Mouse (Mus musculus) spleen, postnatal 14 days (tissue): ENCODE data around the gene Olfml2a.

Experiments used
- DNase-seq, 2 experiments: peaks; one replicate each; pipeline ENCODE4 v3.0.0; 2021 to 2022; ENCODE audit warnings: low spot score in 2 of 2

The Olfml2a gene

DNA sequence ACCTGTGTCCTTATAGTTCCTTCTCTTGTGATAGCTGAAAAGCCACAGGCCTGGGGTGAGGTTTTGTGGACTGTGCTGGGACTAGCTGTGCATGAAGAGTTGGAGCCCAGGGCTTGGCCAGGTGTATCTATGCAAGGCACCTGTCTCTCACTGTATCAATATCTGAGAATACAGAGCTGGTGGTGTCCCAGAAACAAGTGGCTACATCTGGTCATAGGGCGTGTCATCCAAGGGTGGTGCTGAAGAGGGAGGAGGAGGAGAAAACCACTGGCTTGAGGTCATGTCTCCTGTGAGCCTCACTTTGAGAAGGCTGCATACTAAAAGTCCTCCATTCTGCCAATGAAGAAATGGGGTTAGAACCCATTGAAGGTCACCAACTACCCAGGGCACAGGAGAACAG, 6.2 kb downstream of the Olfml2a start:
- DNase-seq, result no peak

GRCm38 (mm10) chr2:38939047-38939446, 7.3 kb downstream of the Olfml2a start:
- no peak for DNase-seq

DNA sequence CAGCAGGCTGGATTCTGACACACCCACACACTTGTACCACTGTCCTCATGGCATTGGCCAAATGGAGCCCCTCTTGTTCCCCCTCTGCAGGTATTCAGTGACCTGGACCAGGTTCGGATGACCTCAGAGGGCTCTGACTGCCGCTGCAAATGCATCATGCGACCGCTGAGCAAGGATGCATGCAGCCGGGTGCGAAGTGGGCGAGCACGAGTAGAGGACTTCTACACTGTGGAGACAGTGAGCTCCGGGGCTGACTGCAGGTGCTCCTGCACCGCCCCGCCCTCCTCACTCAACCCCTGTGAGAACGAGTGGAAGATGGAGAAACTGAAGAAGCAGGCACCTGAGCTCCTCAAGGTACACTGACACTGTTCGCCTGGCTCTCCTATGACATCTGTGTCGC, 9.6 kb downstream of the Olfml2a start:
- DNase-seq, result no peak

DNA sequence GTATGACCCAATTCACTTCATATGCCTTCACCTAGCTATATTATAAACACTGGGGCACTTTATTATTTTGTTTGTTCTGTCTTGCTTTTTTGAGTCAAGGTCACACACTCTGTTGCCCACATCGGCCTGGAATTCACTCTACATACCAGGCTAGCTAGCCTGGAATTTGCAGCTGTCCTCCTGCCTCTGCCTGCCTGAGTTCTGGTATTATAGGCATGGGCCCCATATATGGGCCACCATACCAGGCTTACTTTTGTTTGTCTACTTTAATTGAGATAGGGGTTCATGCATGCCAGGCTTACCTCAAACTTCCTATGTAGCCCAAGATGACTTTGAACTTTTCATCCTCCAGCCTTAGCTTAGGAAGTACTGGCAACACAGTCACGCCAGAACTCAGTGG, 10.1 kb downstream of the Olfml2a start:
- no peak for DNase-seq

GRCm38 (mm10) chr2:38943161-38943560, 11.4 kb downstream of the Olfml2a start:
- DNase-seq, result no peak

DNA sequence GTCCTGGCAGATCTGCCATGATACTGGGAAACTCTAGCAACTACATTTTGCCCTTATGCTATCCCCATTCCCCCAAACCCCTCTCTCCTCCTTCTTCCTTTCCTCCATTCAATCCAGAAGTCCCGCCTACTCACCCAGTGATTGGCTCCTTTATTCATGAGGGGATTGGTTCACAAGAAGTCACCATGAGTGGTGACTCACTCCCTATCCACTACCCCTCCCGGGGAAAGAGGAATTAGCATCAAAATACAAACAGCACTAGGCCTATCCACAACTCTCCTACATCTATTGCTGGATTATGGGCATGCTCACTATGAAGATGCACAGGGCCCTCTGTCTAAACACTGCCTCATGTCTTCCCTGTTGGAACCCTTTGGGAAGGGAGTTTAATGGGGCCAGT, 12.2 kb downstream of the Olfml2a start:
- no peak for DNase-seq

DNA sequence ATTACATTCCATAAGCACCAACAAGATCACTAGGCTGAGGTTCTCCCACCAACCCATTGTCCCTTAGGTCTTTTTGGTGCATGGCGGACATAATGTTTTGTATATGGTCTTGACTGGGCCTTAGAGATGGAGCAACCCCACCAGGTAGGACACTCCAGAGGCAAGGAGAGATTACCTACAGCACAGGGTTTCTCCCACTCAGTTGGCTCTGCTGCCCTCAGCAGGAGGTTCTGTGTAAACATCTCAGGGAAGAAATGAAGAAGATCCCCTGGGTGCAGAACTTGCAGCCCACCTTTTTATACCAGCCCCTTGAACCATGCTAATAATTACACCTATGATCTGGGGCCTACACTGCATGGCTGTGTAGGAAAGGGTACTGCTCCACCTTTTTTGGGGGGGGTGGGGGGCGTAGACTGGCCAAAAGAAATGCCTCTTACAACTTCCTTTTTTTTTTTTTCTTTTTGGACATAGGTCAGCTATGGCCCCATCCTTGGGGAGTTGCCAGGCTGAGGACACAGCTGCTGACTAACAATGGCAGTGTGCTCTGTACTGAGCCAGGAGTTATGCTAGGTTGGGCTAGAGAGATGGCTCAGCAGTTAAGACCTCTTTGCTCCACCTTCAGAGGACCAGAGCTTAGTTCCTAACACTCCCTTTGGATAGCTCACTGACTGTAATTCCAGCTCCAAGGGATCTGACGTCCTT, 12.8 kb downstream of the Olfml2a start:
- DNase-seq, result no peak

GRCm38 (mm10) chr2:38947566-38947965, 15.8 kb downstream of the Olfml2a start:
- no peak for DNase-seq

DNA sequence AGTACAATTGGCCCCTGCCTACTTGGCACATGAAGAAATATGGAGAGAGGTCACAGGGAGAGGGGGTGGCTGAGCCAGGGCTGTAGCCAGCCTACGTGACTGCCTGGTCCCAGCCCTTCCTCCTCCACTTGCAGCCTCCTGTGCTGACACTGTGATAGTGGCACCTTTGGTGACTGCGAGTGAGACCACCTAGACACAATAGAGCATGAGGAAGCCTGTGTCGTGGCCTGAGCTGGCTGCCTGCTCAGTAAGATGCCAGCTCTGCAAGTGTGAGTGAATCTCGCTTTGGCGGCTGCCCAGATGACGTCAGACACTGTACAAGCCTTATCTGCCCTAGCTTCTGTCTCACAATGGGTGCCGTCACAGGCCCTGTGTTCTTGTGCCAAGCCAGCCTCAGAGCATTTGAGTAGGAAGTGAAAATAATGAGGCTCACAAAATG, 18.5 kb downstream of the Olfml2a start:
- DNase-seq, result peak; percentile 31 to 38

GRCm38 (mm10) chr2:38953152-38953883, 21.5 kb downstream of the Olfml2a start:
- no peak for DNase-seq

DNA sequence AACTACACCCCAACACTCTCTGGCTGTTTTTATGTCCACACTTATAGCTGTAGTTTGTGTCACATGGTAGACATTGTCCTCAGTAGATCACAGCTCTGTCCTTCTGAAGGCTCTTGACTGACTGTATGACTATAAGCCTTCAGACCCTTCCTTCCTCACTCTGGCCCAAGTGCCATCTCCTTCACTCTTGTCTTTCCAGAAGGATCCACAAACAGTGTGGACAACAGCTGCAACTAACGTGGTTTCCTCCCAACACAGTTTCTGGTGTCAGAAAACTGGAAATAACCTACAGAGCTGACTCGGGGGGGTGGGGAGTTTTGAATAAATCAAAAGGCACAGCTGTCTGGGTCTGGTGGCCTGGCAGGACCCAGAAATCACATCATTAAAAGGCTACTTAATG, 24.3 kb downstream of the Olfml2a start:
- DNase-seq, result no peak

GRCm38 (mm10) chr2:38957671-38958223, 26.0 kb downstream of the Olfml2a start:
- no peak for DNase-seq

DNA sequence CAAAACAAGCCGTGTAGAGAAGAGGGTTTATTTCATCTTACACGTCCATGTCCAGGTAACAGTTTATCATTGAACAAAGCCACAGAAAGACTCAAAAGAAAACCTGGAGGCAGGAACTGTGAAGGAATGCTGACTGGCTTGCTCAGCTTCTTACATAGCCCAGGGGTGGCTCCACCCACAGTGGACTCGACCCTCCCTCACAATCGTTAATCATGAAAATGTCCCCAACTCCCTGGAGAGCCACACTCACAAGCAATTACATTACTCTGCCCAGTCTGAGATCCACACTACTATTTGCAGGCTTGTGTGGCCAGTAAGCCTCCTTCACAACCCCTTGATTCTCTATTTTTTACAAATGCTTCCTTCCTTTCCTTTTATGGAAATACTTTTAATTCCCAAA, 32.4 kb downstream of the Olfml2a start:
- no peak for DNase-seq

- DNase-seq, result no peak
Observed at GRCm38 (mm10) chr2:38969650-38970049, 37.9 kb downstream of the Olfml2a start.

DNA sequence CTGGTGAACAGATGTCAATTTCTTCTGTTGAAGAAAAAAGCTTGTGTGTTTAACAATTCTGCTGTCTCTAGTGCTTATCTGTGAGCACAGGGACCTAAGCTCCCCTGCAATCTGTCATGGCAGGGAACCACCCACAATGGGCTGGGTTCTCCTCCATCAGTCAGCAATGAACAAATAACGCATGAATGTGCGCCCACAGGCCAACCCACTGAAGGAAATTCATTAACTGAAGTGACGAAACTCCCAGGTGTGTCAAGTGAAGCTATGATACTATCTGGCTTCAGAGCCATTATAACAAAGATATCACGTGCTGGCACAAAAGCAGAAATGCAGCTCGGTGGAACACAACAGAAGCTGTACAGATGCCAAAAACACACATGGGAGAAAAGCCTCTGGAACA, 38.3 kb downstream of the Olfml2a start:
- DNase-seq, result no peak

GRCm38 (mm10) chr2:38973223-38973622, 41.4 kb downstream of the Olfml2a start:
- no peak for DNase-seq

DNA sequence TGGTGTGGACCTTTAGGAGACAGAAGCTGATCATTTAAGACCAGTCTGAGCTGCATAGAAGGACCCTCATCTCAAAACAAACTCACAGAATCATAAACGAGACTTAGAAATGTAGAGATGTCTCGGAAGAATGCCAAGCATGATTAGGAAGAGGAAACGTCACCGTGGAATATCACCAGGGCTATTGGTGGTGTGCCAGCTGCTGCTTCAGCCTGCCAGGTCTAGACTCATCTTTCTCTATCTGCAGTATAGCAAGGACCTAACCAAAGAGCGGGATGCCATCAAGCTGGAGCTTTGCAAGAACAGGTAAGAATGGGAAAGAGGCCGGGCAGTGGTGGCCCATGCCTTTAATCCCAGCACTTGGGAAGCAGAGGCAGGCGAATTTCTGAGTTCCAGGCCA, 41.9 kb downstream of the Olfml2a start:
- DNase-seq, result no peak

DNA sequence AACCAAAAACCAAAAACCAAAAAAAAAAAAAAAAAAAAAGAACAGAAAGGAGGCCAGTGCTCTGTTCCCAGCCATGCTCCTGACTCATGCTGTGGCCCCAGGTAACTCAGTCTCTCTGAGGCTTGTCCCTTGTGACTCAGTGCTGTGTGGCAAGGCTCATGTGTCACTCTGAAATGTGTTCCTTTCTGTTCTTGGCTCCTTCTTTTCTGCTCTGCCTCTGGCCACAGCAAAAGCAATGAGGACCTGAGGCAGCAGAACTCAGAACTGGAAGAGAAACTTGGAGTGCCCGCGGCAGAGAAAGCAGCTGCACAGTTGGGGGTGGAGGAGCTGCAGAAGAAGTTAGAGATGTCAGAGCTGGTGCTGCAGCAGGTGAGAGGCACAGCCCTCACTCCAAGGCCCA, 42.4 kb downstream of the Olfml2a start:
- no peak for DNase-seq

DNA sequence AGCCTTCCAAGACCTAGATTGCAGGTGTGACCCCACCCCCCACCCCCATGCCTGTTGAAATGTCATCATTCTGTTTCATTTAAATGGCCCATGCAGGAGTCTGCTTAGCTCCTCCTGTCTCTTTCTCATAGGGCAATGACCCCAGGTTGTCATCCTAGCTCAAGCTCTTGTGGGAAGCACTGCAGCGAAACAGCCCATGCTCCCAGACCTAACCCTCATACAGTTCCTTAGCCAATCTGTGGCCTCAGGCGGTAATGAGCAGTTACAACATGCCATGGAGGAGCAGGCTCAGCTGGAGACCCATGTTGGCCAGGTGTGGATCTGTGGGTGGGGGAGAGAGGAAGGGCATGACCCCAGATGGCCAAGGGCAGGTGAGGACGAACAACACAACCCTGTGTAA, 43.4 kb downstream of the Olfml2a start:
- DNase-seq, result no peak

DNA sequence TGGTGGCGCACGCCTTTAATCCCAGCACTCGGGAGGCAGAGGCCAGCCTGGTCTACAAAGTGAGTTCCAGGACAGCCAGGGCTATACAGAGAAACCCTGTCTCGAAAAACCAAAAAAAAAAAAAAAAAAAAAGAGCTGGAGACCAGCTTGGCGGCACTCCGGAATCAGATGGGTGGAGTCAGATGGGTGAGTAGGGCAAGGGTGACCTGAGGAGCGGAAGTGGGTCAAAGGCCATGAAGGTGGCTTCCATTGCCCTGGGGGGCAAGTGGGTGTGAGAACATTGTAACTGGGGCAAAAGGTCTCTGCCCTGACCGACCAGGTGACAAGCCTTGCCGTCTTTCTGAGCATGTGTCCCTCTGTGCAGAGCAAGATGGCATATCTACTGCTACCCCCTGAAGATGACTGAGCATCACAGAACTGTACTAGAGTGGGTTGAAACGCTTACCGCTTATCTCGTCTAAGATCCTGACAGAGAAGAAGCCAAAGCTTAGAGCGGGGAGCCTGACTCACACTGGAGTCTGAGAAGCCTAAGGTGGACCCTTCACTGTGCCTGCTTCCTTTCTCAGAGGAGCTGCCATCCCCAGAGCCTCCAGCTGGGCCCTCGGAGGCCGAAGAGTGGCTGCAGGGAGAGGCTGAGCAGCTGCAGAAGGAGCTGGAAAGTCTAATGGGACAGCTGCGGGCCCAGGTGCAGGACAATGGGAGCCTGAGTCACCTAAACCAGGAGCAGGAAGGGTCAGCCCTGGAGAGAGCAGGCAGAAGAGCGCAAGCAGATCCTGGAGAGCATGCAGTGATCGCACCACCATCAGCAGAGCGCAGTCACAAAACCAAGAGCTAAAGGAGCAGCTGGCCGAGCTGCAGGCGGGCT, 44.4 kb downstream of the Olfml2a start:
- no peak for DNase-seq

DNA sequence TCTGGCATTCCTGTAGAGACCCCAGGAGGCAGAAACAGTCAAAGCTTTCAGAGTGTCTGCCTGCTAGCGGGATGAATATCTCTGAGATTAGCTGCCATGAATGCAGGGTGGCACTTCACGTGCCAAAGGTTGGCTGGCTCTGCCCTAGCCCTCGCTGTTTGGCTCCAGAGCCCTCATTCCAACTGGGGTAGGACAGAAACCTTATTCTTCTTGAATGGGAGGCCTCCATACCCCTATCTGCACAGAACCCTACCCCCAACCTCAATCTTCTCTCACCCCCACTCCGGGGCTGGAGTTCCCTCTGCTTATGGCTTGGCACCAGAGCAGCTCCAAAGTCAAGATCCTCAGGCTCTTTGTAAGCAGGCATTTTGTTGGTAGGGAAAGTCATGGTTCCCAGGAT, 46.1 kb downstream of the Olfml2a start:
- no peak for DNase-seq

- DNase-seq, result no peak
Observed at GRCm38 (mm10) chr2:38983456-38983855, 51.7 kb downstream of the Olfml2a start.
